Mouse (Mus musculus) adrenal gland (tissue): ENCODE results near the gene Sema6d.

Experiments used
- intact Hi-C: fragments of 180-260 bp; cut with DNase I; formaldehyde crosslinking; loops from one replicate; pipeline ENCODE4 v1.15.1; 2025

Gene Sema6d

DNA sequence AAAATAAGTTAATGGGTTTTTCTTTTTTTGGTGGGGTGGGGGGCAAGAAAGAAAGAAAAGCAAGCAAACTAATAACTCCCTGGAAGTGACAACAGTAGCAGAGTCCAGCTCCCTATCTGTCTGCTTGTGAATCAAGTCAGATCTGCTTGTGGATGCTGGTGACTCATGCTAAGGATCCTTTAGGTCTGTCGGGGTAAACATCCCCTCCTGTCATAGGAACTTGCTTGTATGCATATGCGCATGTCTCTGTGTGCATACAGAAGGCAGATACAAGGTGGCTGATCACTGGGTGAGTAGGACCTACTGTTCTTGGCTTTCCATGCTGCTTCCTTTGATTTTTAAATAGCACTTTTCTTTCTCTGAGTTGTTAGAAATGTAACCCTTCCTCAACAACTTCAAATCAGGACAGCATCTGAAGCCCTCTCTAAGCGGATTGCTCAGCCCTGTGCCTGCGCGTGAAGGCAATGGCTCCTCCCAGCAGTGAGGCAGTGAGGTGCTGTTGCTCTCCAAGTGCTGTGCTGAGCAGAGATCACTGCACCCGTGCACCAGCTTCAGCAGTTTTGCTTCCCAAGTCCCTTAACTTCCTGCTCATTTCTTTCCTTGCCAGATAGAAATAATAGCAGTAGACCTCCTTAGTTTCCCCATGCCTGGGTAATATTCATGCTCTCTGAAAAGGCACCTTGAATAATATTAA, 550.9 kb downstream of the Sema6d start:
- intact Hi-C loops, result no loop called here

- intact Hi-C loops, result no loop called here
Measured at GRCm38 (mm10) chr2:124641194-124641558, 551.4 kb downstream of the Sema6d start.

- intact Hi-C loops, result no loop called here
Measured at GRCm38 (mm10) chr2:124642131-124642530, 552.4 kb downstream of the Sema6d start.

- intact Hi-C loops, result no loop called here
Measured at GRCm38 (mm10) chr2:124650609-124651008, 560.8 kb downstream of the Sema6d start.

DNA sequence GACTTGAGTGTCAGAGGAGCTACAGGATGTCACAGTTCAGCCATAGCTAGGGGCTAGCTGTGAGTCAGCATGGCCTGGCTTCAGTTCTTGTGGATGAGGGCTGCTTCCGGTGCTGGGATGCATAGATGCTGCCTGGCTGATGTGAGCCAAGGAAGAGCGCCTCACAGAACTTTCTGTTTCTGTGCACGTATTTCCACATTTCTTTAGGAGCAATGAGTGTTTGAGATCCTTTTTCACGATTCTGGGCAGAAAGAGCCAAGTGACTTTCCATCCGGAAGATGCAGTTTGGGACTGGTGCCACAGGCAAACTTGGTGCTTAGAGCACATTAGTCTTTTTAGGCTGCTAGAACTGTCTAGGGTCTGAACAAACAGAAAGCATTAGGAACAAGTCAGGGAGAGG, 561.4 kb downstream of the Sema6d start:
- intact Hi-C loops, result no loop called here

DNA sequence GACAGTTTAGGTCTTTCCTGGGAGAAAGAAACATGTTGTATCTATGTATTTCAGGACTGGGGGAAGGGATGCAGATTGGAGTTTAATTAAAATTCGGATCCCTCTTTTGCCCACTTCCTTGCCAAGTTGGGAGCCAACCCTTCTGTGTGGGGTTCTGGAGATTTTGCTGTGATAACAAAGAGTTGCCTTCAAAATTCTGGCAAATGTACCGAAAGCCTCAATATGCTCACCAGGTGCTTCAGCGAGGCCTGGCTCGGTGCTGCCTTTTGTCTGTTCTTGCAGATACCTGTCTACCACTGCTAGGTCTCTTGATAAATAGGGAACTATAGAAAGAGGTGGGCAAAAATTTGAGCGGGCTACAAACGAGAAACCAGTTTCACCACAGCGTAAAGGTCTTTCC, 563.4 kb downstream of the Sema6d start:
- intact Hi-C loops, result no loop called here

GRCm38 (mm10) chr2:124657358-124657757, 567.6 kb downstream of the Sema6d start:
- intact Hi-C loops, result no loop called here

DNA sequence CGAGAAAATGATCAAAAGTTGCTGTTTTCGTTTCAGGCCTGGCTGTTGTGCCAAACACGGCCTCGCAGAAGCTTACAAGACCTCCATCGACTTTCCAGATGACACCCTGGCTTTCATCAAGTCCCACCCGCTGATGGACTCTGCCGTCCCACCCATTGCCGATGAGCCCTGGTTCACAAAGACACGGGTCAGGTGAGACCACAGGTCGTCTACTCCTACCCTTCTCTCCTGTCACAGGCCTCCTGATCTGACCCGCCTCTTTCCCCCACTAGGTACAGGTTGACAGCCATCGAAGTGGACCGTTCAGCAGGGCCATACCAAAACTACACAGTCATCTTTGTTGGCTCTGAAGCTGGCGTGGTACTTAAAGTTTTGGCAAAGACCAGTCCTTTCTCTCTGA, 568.6 kb downstream of the Sema6d start:
- intact Hi-C loops, result no loop called here

DNA sequence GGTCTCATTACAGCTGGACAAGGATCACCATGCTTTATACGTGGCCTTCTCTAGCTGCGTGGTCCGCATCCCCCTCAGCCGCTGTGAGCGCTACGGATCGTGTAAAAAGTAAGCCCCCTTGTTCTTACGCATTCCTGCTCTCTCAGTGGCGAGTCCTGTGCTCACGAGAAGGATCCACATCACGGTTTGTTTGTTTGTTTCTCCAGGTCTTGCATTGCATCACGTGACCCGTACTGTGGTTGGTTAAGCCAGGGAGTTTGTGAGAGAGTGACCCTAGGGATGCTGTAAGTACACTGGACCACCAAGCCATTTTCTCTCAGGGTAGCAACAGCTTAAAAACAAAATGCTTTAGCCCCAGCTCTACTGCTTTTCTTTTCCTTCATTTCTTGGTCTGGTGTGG, 569.8 kb downstream of the Sema6d start:
- intact Hi-C loops, result no loop called here

DNA sequence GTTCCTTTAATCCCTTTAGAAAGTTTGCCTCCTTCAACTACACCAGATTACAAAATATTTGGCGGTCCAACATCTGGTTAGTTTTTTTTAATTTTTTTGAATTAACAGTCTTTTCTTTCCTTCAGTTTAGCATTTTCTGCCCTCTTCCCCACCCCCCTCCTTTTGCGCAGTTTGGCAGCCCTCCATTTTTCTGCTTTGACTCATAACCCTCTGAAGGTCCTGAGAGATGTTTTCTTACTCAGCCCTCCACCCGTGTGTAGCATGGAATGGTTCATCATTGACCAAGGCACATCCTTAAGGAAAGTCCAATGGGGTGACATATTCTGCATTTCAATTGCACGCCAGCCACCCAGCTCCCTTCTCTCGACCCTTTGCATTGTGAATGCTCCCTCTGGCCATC, 570.9 kb downstream of the Sema6d start:
- intact Hi-C loops, result no loop called here

GRCm38 (mm10) chr2:124661316-124661715, 571.5 kb downstream of the Sema6d start:
- intact Hi-C loops, result no loop called here

DNA sequence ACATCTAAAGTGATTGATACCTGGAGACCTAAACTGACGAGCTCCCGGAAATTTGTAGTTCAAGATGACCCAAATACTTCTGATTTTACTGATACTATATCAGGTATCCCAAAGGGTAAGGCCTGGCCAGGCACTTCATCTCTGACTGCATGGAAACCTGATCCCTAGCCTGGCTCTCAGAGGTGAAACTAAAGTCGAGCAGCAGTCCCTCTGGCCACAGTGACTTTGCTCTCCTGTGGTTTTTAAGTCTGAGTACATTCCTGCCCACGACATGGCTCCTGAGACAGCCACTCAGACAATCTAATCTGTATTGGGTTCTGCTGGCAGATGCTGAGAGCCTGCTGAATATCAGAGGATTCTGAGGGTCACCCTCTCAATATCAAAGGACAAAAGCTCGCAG, 572.5 kb downstream of the Sema6d start:
- intact Hi-C loops, result no loop called here

- intact Hi-C loops, result no loop called here
Measured at GRCm38 (mm10) chr2:124664191-124664590, 574.4 kb downstream of the Sema6d start.

GRCm38 (mm10) chr2:124668431-124668830, 578.7 kb downstream of the Sema6d start:
- intact Hi-C loops, result no loop called here

DNA sequence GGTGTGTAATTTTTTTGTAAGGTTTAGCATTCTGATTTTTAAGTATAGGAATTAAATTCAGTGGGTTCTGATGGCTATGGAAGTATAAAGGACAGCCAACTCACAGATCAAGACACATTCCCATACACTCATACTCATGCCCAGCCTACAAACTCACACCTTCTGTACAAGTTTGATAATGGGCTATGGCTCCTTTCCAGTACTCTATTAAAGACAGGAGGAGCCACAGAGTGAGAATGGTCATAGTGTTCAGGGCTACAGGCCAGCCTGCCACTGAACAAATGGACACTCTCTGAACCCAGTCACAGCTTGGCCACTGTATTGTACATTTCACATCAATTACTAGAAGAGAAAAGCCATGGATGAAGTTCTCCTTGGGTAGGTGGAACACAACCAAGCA, 583.3 kb downstream of the Sema6d start:
- intact Hi-C loops, result no loop called here

- intact Hi-C loops, result no loop called here
Measured at GRCm38 (mm10) chr2:124684481-124684901, 594.7 kb downstream of the Sema6d start.

GRCm38 (mm10) chr2:124690372-124690771, 600.6 kb downstream of the Sema6d start:
- intact Hi-C loops, result no loop called here

DNA sequence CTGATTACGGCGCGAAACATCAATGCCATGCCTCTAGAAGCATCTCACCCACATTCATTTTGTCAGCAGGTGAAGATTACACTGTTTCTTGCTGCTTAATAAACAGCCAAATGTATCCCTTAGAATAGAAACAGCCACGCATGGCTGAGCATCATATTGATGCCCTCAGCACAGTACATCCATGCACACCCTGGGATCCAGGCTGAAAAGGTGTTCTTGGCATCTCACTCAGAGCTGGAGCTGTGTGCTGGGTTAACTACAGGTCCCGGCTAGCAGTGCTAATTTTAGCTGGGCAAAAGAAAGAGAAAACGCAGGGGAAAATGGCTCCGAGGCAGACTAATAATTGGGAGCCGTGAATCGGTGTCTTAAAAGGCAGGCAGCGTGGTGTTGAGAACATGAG, 612.9 kb downstream of the Sema6d start:
- intact Hi-C loops, result no loop called here

- intact Hi-C loops, result no loop called here
Measured at GRCm38 (mm10) chr2:124704922-124705321, 615.2 kb downstream of the Sema6d start.

DNA sequence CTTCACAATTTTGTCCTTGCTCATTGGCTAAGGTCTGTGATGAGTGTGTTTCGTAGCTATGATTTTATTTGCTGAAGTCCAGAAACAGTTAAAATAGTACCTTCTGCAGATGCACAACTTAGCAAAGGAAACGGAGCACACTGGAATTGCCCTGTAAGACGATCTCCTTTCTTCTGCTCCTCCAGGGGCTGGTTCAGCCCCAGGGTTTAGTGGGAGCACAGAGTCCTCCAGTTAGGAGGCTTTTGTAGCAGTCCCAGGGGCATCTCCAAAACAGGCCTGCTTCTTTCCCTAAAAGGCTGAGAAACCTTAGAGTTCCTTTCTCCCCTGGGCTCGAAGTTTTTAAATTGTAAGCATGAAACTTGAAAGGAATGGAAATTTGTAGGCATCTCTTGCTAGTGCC, 616.0 kb downstream of the Sema6d start:
- intact Hi-C loops, result no loop called here

- intact Hi-C loops, result no loop called here
Measured at GRCm38 (mm10) chr2:124706896-124707295, 617.1 kb downstream of the Sema6d start.
